Mouse (Mus musculus): Measurements from ENCODE around the gene Slc7a8.

Slc7a8 gene

GRCm38 (mm10) chr14:54720041-54720440 lies 61.7 kb downstream of the Slc7a8 start:
- in situ Hi-C loops (cut with MboI; ENCODE audit: low pct_unique_long_range_greater_than_20kb in 1 of 2, low sequenced_read_pairs in 2 of 2, unreplicated experiment in 1 of 2): loop anchor here in 1 of 2 experiments (25.0 kb wide), 1 partner anchor 92 kb away; the partner anchor contains the start of gene Rnf212b

GRCm38 (mm10) chr14:54715402-54715801 lies 66.3 kb downstream of the Slc7a8 start:
- in situ Hi-C loops (cut with MboI; ENCODE audit: low pct_unique_long_range_greater_than_20kb in 1 of 2, low sequenced_read_pairs in 2 of 2, unreplicated experiment in 1 of 2): loop anchor here in 1 of 2 experiments (25.0 kb wide), 1 partner anchor 97 kb away; the partner anchor contains the start of gene Rnf212b

- in situ Hi-C loops (cut with MboI; ENCODE audit: low pct_unique_long_range_greater_than_20kb in 1 of 2, low sequenced_read_pairs in 2 of 2, unreplicated experiment in 1 of 2): loop anchor here (5.0 to 25.0 kb wide), 2 partner anchors 68 to 98 kb away; partner anchors contain the start of genes Rnf212b (in 1 of the 2) and Slc7a8 (in 1 of the 2)
These were observed 67.1 kb downstream of the Slc7a8 start for GRCm38 (mm10) chr14:54714617-54715081.

- in situ Hi-C loops (cut with MboI; ENCODE audit: low pct_unique_long_range_greater_than_20kb in 1 of 2, low sequenced_read_pairs in 2 of 2, unreplicated experiment in 1 of 2): loop anchor here (5.0 to 25.0 kb wide), 2 partner anchors 68 to 98 kb away; partner anchors contain the start of genes Rnf212b (in 1 of the 2) and Slc7a8 (in 1 of the 2)
These were observed 67.6 kb downstream of the Slc7a8 start for GRCm38 (mm10) chr14:54714121-54714520.

- in situ Hi-C loops (cut with MboI; ENCODE audit: low pct_unique_long_range_greater_than_20kb in 1 of 2, low sequenced_read_pairs in 2 of 2, unreplicated experiment in 1 of 2): loop anchor here (5.0 to 25.0 kb wide), 2 partner anchors 69 to 99 kb away; partner anchors contain the start of genes Rnf212b (in 1 of the 2) and Slc7a8 (in 1 of the 2)
These were observed 68.9 kb downstream of the Slc7a8 start for GRCm38 (mm10) chr14:54712861-54713260.

- in situ Hi-C loops (cut with MboI; ENCODE audit: low pct_unique_long_range_greater_than_20kb in 1 of 2, low sequenced_read_pairs in 2 of 2, unreplicated experiment in 1 of 2): loop anchor here (5.0 to 25.0 kb wide), 2 partner anchors 70 to 100 kb away; partner anchors contain the start of genes Rnf212b (in 1 of the 2) and Slc7a8 (in 1 of the 2)
These were observed 69.7 kb downstream of the Slc7a8 start, which contains the start of gene Cebpe for GRCm38 (mm10) chr14:54712074-54712473. Gene Cebpe, minus strand, starts transcription at chr14:54712174.

- in situ Hi-C loops (cut with MboI; ENCODE audit: low pct_unique_long_range_greater_than_20kb in 1 of 2, low sequenced_read_pairs in 2 of 2, unreplicated experiment in 1 of 2): loop anchor here in 1 of 2 experiments (25.0 kb wide), 1 partner anchor 103 kb away; the partner anchor contains the start of gene Rnf212b
These were observed 72.7 kb downstream of the Slc7a8 start for GRCm38 (mm10) chr14:54709054-54709453.

GRCm38 (mm10) chr14:54706589-54707320 lies 75.0 kb downstream of the Slc7a8 start:
- in situ Hi-C loops (cut with MboI; ENCODE audit: low pct_unique_long_range_greater_than_20kb in 1 of 2, low sequenced_read_pairs in 2 of 2, unreplicated experiment in 1 of 2): loop anchor here in 1 of 2 experiments (25.0 kb wide), 1 partner anchor 106 kb away; the partner anchor contains the start of gene Rnf212b

- in situ Hi-C loops (cut with MboI; ENCODE audit: low pct_unique_long_range_greater_than_20kb in 1 of 2, low sequenced_read_pairs in 2 of 2, unreplicated experiment in 1 of 2): loop anchor here in 1 of 2 experiments (25.0 kb wide), 1 partner anchor 106 kb away; the partner anchor contains the start of gene Rnf212b
These were observed 75.9 kb downstream of the Slc7a8 start for GRCm38 (mm10) chr14:54705844-54706243.

GRCm38 (mm10) chr14:54703207-54703606 lies 78.5 kb downstream of the Slc7a8 start:
- in situ Hi-C loops (cut with MboI; ENCODE audit: low pct_unique_long_range_greater_than_20kb in 1 of 2, low sequenced_read_pairs in 2 of 2, unreplicated experiment in 1 of 2): loop anchor here in 1 of 2 experiments (25.0 kb wide), 1 partner anchor 109 kb away; the partner anchor contains the start of gene Rnf212b

GRCm38 (mm10) chr14:54701298-54701697 lies 80.4 kb downstream of the Slc7a8 start:
- in situ Hi-C loops (cut with MboI; ENCODE audit: low pct_unique_long_range_greater_than_20kb in 1 of 2, low sequenced_read_pairs in 2 of 2, unreplicated experiment in 1 of 2): loop anchor here in 1 of 2 experiments (25.0 kb wide), 1 partner anchor 111 kb away; the partner anchor contains the start of gene Rnf212b

GRCm38 (mm10) chr14:54699586-54699985 lies 82.2 kb downstream of the Slc7a8 start:
- in situ Hi-C loops (cut with MboI; ENCODE audit: low pct_unique_long_range_greater_than_20kb in 1 of 2, low sequenced_read_pairs in 2 of 2, unreplicated experiment in 1 of 2): no loop called here

GRCm38 (mm10) chr14:54698733-54699132 lies 83.0 kb downstream of the Slc7a8 start, which contains the start of gene Gm29776:
Gene Gm29776, minus strand, starts transcription at chr14:54698833.
- in situ Hi-C loops (cut with MboI; ENCODE audit: low pct_unique_long_range_greater_than_20kb in 1 of 2, low sequenced_read_pairs in 2 of 2, unreplicated experiment in 1 of 2): no loop called here

- in situ Hi-C loops (cut with MboI; ENCODE audit: low pct_unique_long_range_greater_than_20kb in 1 of 2, low sequenced_read_pairs in 2 of 2, unreplicated experiment in 1 of 2): no loop called here
These were observed 85.0 kb downstream of the Slc7a8 start for GRCm38 (mm10) chr14:54696752-54697151.

- in situ Hi-C loops (cut with MboI; ENCODE audit: low pct_unique_long_range_greater_than_20kb in 1 of 2, low sequenced_read_pairs in 2 of 2, unreplicated experiment in 1 of 2): no loop called here
These were observed 86.7 kb downstream of the Slc7a8 start for GRCm38 (mm10) chr14:54695042-54695441.

GRCm38 (mm10) chr14:54687251-54687650 lies 94.5 kb downstream of the Slc7a8 start:
- in situ Hi-C loops (cut with MboI; ENCODE audit: low pct_unique_long_range_greater_than_20kb in 1 of 2, low sequenced_read_pairs in 2 of 2, unreplicated experiment in 1 of 2): no loop called here

- in situ Hi-C loops (cut with MboI; ENCODE audit: low pct_unique_long_range_greater_than_20kb in 1 of 2, low sequenced_read_pairs in 2 of 2, unreplicated experiment in 1 of 2): no loop called here
These were observed 95.1 kb downstream of the Slc7a8 start, which contains the start of gene Acin1 for GRCm38 (mm10) chr14:54686522-54687143. Gene Acin1, minus strand, starts transcription at chr14:54686931.

- in situ Hi-C loops (cut with MboI; ENCODE audit: low pct_unique_long_range_greater_than_20kb in 1 of 2, low sequenced_read_pairs in 2 of 2, unreplicated experiment in 1 of 2): no loop called here
These were observed 95.7 kb downstream of the Slc7a8 start, which contains the start of gene 1700123O20Rik for GRCm38 (mm10) chr14:54686063-54686521. Gene 1700123O20Rik, plus strand, starts transcription at chr14:54686216.

Measured in mouse embryonic stem cell (cell line).